In the genomic region with DNA sequence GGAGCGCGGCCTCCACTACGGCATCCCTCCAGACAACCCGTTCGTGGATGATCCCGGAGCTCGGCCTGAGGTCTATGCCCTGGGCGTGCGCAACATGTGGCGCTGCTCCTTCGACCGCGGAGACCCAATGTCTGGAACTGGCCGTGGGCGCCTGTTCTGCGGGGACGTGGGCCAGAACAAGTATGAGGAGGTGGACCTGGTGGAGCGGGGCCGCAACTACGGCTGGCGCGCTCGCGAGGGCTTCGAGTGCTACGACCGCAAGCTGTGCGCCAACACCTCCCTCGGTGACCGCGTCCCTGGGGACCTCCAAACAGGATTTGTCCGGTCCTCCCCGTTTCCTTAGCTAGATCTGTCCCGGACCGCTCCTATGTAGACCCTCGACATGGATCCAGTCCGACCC, we compare ENCODE assay signal across 9 mouse cellular contexts. TPM values are rescaled to one million over a fixed set of nuclear protein-coding genes. Genes with fewer than 3 reads are reported as not detected.
DNase-seq lines count a peak whose midpoint lies in the region; ATAC-seq and TF ChIP-seq lines count a peak whose summit lies in the region.
"Had no signal": no experiment of that assay in that cellular context is flagged by ENCODE, and none has a peak within 500 bp of the region (broad histone marks: within the 10 kb centered on the region; RNA-seq: fewer than 3 reads in every experiment).

No protein-coding gene starts in this region.

- WGBS in heart, embryonic 11.5 days (ENCODE audit: insufficient replicate concordance): 5% methylated on average over 37 of the region's 37 CpGs
- 6% methylated on average over 37 of the region's 37 CpGs for WGBS in stomach, embryonic 14.5 days
- WGBS in stomach, postnatal 0 days: 18% methylated on average over 37 of the region's 37 CpGs
- WGBS in limb, embryonic 12.5 days: 5% methylated on average over 37 of the region's 37 CpGs

- TF ChIP-seq CTCF in stomach, postnatal 0 days (IDR thresholded peaks at IDR 0.05; ENCODE audit: low read depth): no peak

- H3K4me3 ChIP-seq in heart, embryonic 11.5 days (ENCODE audit: low read depth, low read length): 0 out of 2 replicates have a peak overlapping the region, but pooled peaks have one; percentile 18
- no peak overlapping the region for H3K4me3 ChIP-seq in stomach, embryonic 14.5 days (ENCODE audit: low read depth, low read length)
- H3K4me3 ChIP-seq in stomach, postnatal 0 days (ENCODE audit: low read depth, low read length): no peak overlapping the region
- H3K4me3 ChIP-seq in limb, embryonic 12.5 days (replicated peaks): peak overlapping the region; percentile 15

- no peak overlapping the region for H3K9ac ChIP-seq in heart, embryonic 11.5 days (ENCODE audit: low read depth, low read length)
- no peak overlapping the region for H3K9ac ChIP-seq in stomach, embryonic 14.5 days (replicated peaks; ENCODE audit: low read depth, low read length)
- H3K9ac ChIP-seq in stomach, postnatal 0 days (ENCODE audit: low read length): no peak overlapping the region
- no peak overlapping the region for H3K9ac ChIP-seq in limb, embryonic 12.5 days (replicated peaks)

- no peak overlapping the region for H3K27ac ChIP-seq in heart, embryonic 11.5 days (ENCODE audit: low read depth, low read length)
- H3K27ac ChIP-seq in stomach, embryonic 14.5 days (ENCODE audit: low read length): no peak overlapping the region
- H3K27ac ChIP-seq in stomach, postnatal 0 days (replicated peaks): no peak overlapping the region
- no peak overlapping the region for H3K27ac ChIP-seq in limb, embryonic 12.5 days

- peak overlapping the region; percentile 57 for H3K4me2 ChIP-seq in heart, embryonic 11.5 days
- peak overlapping the region; percentile 14; the same call in 1 of the 2 replicates for H3K4me2 ChIP-seq in stomach, embryonic 14.5 days (replicated peaks; ENCODE audit: low read depth, low read length)
- H3K4me2 ChIP-seq in stomach, postnatal 0 days (replicated peaks; ENCODE audit: low read depth): no peak overlapping the region
- peak overlapping the region; percentile 35 for H3K4me2 ChIP-seq in limb, embryonic 12.5 days

- no peaks in the 10 kb centered on the region for H3K9me3 ChIP-seq in heart, embryonic 11.5 days (replicated peaks; ENCODE audit: control insufficient read depth, low read length)
- no peaks in the 10 kb centered on the region for H3K9me3 ChIP-seq in stomach, embryonic 14.5 days (ENCODE audit: control insufficient read depth, low read depth, low read length)
- no peaks in the 10 kb centered on the region for H3K9me3 ChIP-seq in stomach, postnatal 0 days (ENCODE audit: control insufficient read depth, low read length)
- no peaks in the 10 kb centered on the region for H3K9me3 ChIP-seq in limb, embryonic 12.5 days

- ATAC-seq in heart, embryonic 11.5 days (replicated peaks; ENCODE audit: insufficient number of reproducible peaks, low FRiP score, low TSS enrichment): no peak
- ATAC-seq in stomach, embryonic 14.5 days (ENCODE audit: insufficient number of reproducible peaks, insufficient read depth, low FRiP score, low read depth): no peak
- no peak for ATAC-seq in stomach, postnatal 0 days (ENCODE audit: low FRiP score, low TSS enrichment)
- ATAC-seq in limb, embryonic 12.5 days (ENCODE audit: insufficient number of reproducible peaks, insufficient read depth, low FRiP score, low TSS enrichment, low read depth): no peak

- H3K36me3 ChIP-seq in heart, embryonic 11.5 days (ENCODE audit: control insufficient read depth, insufficient read depth, low read length): no peaks in the 10 kb centered on the region
- H3K36me3 ChIP-seq in stomach, embryonic 14.5 days (ENCODE audit: control insufficient read depth, insufficient read depth, low read length): no peaks in the 10 kb centered on the region
- H3K36me3 ChIP-seq in stomach, postnatal 0 days (ENCODE audit: control insufficient read depth, insufficient read depth, low read length): no peaks in the 10 kb centered on the region
- H3K36me3 ChIP-seq in limb, embryonic 12.5 days: no peaks in the 10 kb centered on the region

- no peak for DNase-seq in heart, adult 8-10 months (ENCODE audit: low spot score)
- DNase-seq in stomach, postnatal 0 days (ENCODE audit: low spot score): no peak
- DNase-seq in adrenal gland, postnatal 10 days: no peak
- DNase-seq in thymus, postnatal 14 days: no peak
- DNase-seq in left cerebral cortex, adult 11 months (ENCODE audit: low spot score): no peak
- DNase-seq: kidney, adult 18-20 months had no signal

- H3K27me3 ChIP-seq in heart, embryonic 11.5 days (ENCODE audit: control insufficient read depth, insufficient read depth, low read length): peaks cover 48% of the 10 kb centered on the region
- H3K27me3 ChIP-seq in stomach, embryonic 14.5 days (ENCODE audit: control insufficient read depth, insufficient read depth, low read length): peaks cover 34% of the 10 kb centered on the region
- H3K27me3 ChIP-seq in stomach, postnatal 0 days (ENCODE audit: control insufficient read depth, insufficient read depth, low read length): peaks cover 2% of the 10 kb centered on the region; the same call in 1 of the 2 replicates
- peaks cover 85% of the 10 kb centered on the region for H3K27me3 ChIP-seq in limb, embryonic 12.5 days

- no peak for TF ChIP-seq EP300 in stomach, postnatal 0 days (optimal IDR thresholded peaks at IDR 0.05)

- H3K4me1 ChIP-seq in heart, embryonic 11.5 days (ENCODE audit: control insufficient read depth, insufficient read depth, low read length): peaks cover 9% of the 10 kb centered on the region
- no peaks in the 10 kb centered on the region for H3K4me1 ChIP-seq in stomach, embryonic 14.5 days (ENCODE audit: control insufficient read depth, insufficient read depth, low read length)
- no peaks in the 10 kb centered on the region for H3K4me1 ChIP-seq in stomach, postnatal 0 days (replicated peaks; ENCODE audit: control insufficient read depth, insufficient read depth)
- H3K4me1 ChIP-seq in limb, embryonic 12.5 days (replicated peaks): peaks cover 14% of the 10 kb centered on the region

RNA-seq across cellular contexts. Expression of gene Hhipl1, which starts 12.4 kb away (rescaled TPM):
- polyA plus RNA-seq in heart, embryonic 11.5 days (2014; fragmentation: Nextera tagmentation; extraction: Ambion mirVana): 0.28 and 0.29 TPM in 2 replicates
- 1 to 10 TPM; 1.2 to 2.0 (median 1.5) TPM for total RNA-seq in heart, adult 8-10 months (2022)
- polyA plus RNA-seq in stomach, embryonic 14.5 days (2014; fragmentation: Nextera tagmentation; extraction: Ambion mirVana): 0.69 and 0.72 TPM in 2 replicates
- polyA plus RNA-seq in stomach, postnatal 0 days (2015; fragmentation: Nextera tagmentation; extraction: Ambion mirVana): 0.23 and 0.24 TPM in 2 replicates
- polyA plus RNA-seq in limb, embryonic 12.5 days (2016; fragmentation: Nextera tagmentation; extraction: Ambion mirVana): 0.50 and 0.53 TPM in 2 replicates
- 1 to 10 TPM in 1 of 2 experiments, under 1 TPM in 1; 0.96 to 1.1 TPM for total RNA-seq in adrenal gland, postnatal 10 days (2021)

RNA-seq across cellular contexts. Expression of gene Cyp46a1, which starts 15.7 kb away (rescaled TPM):
- polyA plus RNA-seq in heart, embryonic 11.5 days (2014; fragmentation: Nextera tagmentation; extraction: Ambion mirVana): 4.3 and 5.5 TPM in 2 replicates
- total RNA-seq in heart, adult 8-10 months (2022): under 1 TPM; 0.33 to 1.00 (median 0.66) TPM
- 6.5 and 8.7 TPM in 2 replicates for polyA plus RNA-seq in stomach, embryonic 14.5 days (2014; fragmentation: Nextera tagmentation; extraction: Ambion mirVana)
- 1.3 and 2.1 TPM in 2 replicates for polyA plus RNA-seq in stomach, postnatal 0 days (2015; fragmentation: Nextera tagmentation; extraction: Ambion mirVana)
- polyA plus RNA-seq in limb, embryonic 12.5 days (2016; fragmentation: Nextera tagmentation; extraction: Ambion mirVana): 2.9 and 4.6 TPM in 2 replicates
- total RNA-seq in adrenal gland, postnatal 10 days (2021): 1 to 10 TPM; 1.6 to 2.2 TPM

RNA-seq across cellular contexts. Expression of gene Ccdc85c, which starts 43.3 kb away (rescaled TPM):
- polyA plus RNA-seq in heart, embryonic 11.5 days (2014; fragmentation: Nextera tagmentation; extraction: Ambion mirVana): 6.3 and 7.8 TPM in 2 replicates
- 10 to 100 TPM; 38.2 to 46.2 (median 40.0) TPM for total RNA-seq in heart, adult 8-10 months (2022)
- polyA plus RNA-seq in stomach, embryonic 14.5 days (2014; fragmentation: Nextera tagmentation; extraction: Ambion mirVana): 8.9 and 10.2 TPM in 2 replicates
- 6.7 and 7.0 TPM in 2 replicates for polyA plus RNA-seq in stomach, postnatal 0 days (2015; fragmentation: Nextera tagmentation; extraction: Ambion mirVana)
- polyA plus RNA-seq in limb, embryonic 12.5 days (2016; fragmentation: Nextera tagmentation; extraction: Ambion mirVana): 5.2 and 6.6 TPM in 2 replicates
- 10 to 100 TPM; 19.8 to 22.1 TPM for total RNA-seq in adrenal gland, postnatal 10 days (2021)

RNA-seq across cellular contexts. Expression of gene Eml1, which starts 52.3 kb away (rescaled TPM):
- polyA plus RNA-seq in heart, embryonic 11.5 days (2014; fragmentation: Nextera tagmentation; extraction: Ambion mirVana): 48.3 and 48.7 TPM in 2 replicates
- 10 to 100 TPM; 65.1 to 92.0 (median 80.7) TPM for total RNA-seq in heart, adult 8-10 months (2022)
- polyA plus RNA-seq in stomach, embryonic 14.5 days (2014; fragmentation: Nextera tagmentation; extraction: Ambion mirVana): 68.6 and 75.8 TPM in 2 replicates
- 53.8 and 54.6 TPM in 2 replicates for polyA plus RNA-seq in stomach, postnatal 0 days (2015; fragmentation: Nextera tagmentation; extraction: Ambion mirVana)
- polyA plus RNA-seq in limb, embryonic 12.5 days (2016; fragmentation: Nextera tagmentation; extraction: Ambion mirVana): 41.4 and 43.8 TPM in 2 replicates
- total RNA-seq in adrenal gland, postnatal 10 days (2021): 10 to 100 TPM; 32.8 to 36.7 TPM

Comparison
In these comparisons a context has a peak if more than half of its experiments do, and no peak if none do; other contexts are left out.
1. H3K4me3 ChIP-seq: peak in heart, embryonic 11.5 days (single experiment) and limb, embryonic 12.5 days (single experiment); none in stomach, embryonic 14.5 days (single experiment) and stomach, postnatal 0 days (single experiment).